Mouse (Mus musculus): ENCODE results near the gene Dlgap4.

DNA sequence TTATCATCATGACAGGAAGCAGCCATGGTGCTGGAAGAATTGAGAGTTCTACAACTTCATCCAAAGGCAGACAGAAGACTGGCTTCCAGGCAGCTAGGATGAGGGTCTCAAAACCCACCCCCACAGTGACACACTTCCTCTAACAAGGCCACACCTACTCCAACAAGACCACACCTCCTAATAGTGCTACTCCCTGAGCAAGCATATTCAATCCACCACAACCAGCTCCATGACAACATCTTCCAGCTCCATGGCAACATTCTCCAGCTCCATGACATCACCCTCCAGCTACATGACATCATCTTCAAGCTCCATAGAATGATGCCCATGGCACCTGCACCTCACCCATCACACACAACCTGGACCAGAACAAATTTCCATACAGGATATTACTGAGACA is 160.0 kb downstream of the Dlgap4 start:
- TF ChIP-seq CTCF (IDR thresholded peaks at IDR 0.05; ENCODE audit: insufficient read depth, low read length) (no peak), POLR2A (IDR thresholded peaks at IDR 0.05; ENCODE audit: borderline replicate concordance, extremely low read depth, low read depth, low read length) (no peak)

Data from lung, adult 2 months (tissue).